Mouse (Mus musculus) A20 (cell line): ENCODE results near the gene Tekt3.

ENCODE experiments used
- DNase-seq: peaks from one replicate; pipeline ENCODE4 v3.0.0-alpha.2; 2011; ENCODE audit warnings: low read depth, low spot score

The Tekt3 gene

GRCm38 (mm10) chr11:63058375-63058952, 3.0 kb upstream of the Tekt3 start:
- DNase-seq, result no peak

GRCm38 (mm10) chr11:63059911-63060310, 1.5 kb upstream of the Tekt3 start:
- DNase-seq, result no peak

- DNase-seq, result no peak
These were observed 5.1 kb downstream of the Tekt3 start for GRCm38 (mm10) chr11:63066526-63066925.

GRCm38 (mm10) chr11:63070081-63070480, 8.6 kb downstream of the Tekt3 start:
- DNase-seq, result no peak

GRCm38 (mm10) chr11:63084536-63084935, 23.1 kb downstream of the Tekt3 start:
- no peak for DNase-seq

- DNase-seq, result no peak
These were observed 27.2 kb downstream of the Tekt3 start for GRCm38 (mm10) chr11:63088672-63089071.

- DNase-seq, result no peak
These were observed 28.8 kb downstream of the Tekt3 start for GRCm38 (mm10) chr11:63090210-63090609.

- no peak for DNase-seq
These were observed 29.5 kb downstream of the Tekt3 start for GRCm38 (mm10) chr11:63090986-63091385.

GRCm38 (mm10) chr11:63092271-63092670, 30.8 kb downstream of the Tekt3 start:
- no peak for DNase-seq

GRCm38 (mm10) chr11:63093601-63094000, 32.1 kb downstream of the Tekt3 start:
- DNase-seq, result no peak

GRCm38 (mm10) chr11:63094496-63094895, 33.0 kb downstream of the Tekt3 start:
- no peak for DNase-seq

GRCm38 (mm10) chr11:63098016-63098415, 36.6 kb downstream of the Tekt3 start:
- no peak for DNase-seq

- no peak for DNase-seq
These were observed 37.9 kb downstream of the Tekt3 start for GRCm38 (mm10) chr11:63099390-63099789.

- no peak for DNase-seq
These were observed 41.8 kb downstream of the Tekt3 start for GRCm38 (mm10) chr11:63103256-63103655.

GRCm38 (mm10) chr11:63104026-63104425, 42.6 kb downstream of the Tekt3 start:
- DNase-seq, result no peak

GRCm38 (mm10) chr11:63109230-63109775, 47.8 kb downstream of the Tekt3 start:
- no peak for DNase-seq

GRCm38 (mm10) chr11:63110329-63110728, 48.9 kb downstream of the Tekt3 start:
- DNase-seq, result no peak

GRCm38 (mm10) chr11:63114807-63115641, 53.6 kb downstream of the Tekt3 start:
- DNase-seq, result no peak

GRCm38 (mm10) chr11:63116652-63117051, 55.2 kb downstream of the Tekt3 start:
- DNase-seq, result no peak

- no peak for DNase-seq
These were observed 55.8 kb downstream of the Tekt3 start for GRCm38 (mm10) chr11:63117266-63117665.

- no peak for DNase-seq
These were observed 58.3 kb downstream of the Tekt3 start for GRCm38 (mm10) chr11:63119791-63120190.

GRCm38 (mm10) chr11:63122249-63122648, 60.8 kb downstream of the Tekt3 start:
- no peak for DNase-seq

- DNase-seq, result no peak
These were observed 61.4 kb downstream of the Tekt3 start for GRCm38 (mm10) chr11:63122776-63123350.
